8 mouse cellular contexts compared by ENCODE assay signal in the genomic region with DNA sequence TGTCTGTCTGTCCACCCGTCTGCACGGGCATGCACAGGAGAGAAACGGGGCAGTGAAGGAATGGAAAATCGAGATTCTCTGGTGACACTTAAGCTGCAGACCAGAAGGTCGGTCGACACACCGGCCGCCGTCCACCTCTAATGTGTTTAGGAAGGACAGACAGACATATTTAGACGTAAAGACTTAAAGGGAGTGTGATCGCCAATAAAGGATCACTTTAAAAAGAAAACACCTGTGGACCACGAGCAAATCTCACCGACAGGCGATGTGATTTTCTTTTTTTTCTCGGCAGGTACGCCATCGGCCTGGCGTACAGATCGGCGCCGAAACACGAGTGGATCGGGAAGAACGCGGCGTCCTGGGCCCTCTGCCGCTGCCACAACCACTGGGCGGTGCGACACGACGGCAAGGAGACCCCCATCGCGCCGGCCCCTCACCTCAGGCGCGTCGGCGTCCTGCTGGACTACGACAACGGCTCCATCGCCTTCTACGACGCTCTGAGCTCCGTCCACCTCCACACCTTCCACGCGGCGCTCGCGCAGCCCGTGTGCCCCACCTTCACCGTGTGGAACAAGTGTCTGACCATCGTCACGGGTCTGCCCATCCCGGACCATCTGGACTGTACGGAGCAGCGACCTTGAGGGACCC. TPM values are rescaled to one million over a fixed set of nuclear protein-coding genes. Genes with fewer than 3 reads are reported as not detected.
DNase-seq lines count a peak whose midpoint lies in the region; ATAC-seq and TF ChIP-seq lines count a peak whose summit lies in the region.
"Not testable (repeated sequence)": the region's sequence is repeated elsewhere in the genome, so short reads cannot be mapped to it uniquely, and the experiment has no call there.

No protein-coding gene starts in this region.

- H3K4me1 ChIP-seq in hindbrain, embryonic 14.5 days (replicated peaks; ENCODE audit: control insufficient read depth, insufficient read depth, low read length) = not testable (repeated sequence)

- intact Hi-C loops in left cerebral cortex, adult 2 months (cut with DNase I) = not testable (repeated sequence)

- not testable (repeated sequence) for H3K9ac ChIP-seq in hindbrain, embryonic 14.5 days

- peaks cover 71% of the 10 kb centered on the region for H3K9me3 ChIP-seq in hindbrain, embryonic 14.5 days (ENCODE audit: control insufficient read depth, low read length)

- H3K27ac ChIP-seq in hindbrain, embryonic 14.5 days; left cerebral cortex, adult 2 months: not testable (repeated sequence)

- not testable (repeated sequence) for TF ChIP-seq CTCF in left cerebral cortex, adult 2 months (IDR thresholded peaks at IDR 0.05)

- not testable (repeated sequence) for H3K4me3 ChIP-seq in hindbrain, embryonic 14.5 days (replicated peaks; ENCODE audit: low read length); left cerebral cortex, adult 2 months

- not testable (repeated sequence) for ATAC-seq in hindbrain, embryonic 14.5 days (ENCODE audit: low FRiP score)

- peaks cover 65% of the 10 kb centered on the region for H3K36me3 ChIP-seq in hindbrain, embryonic 14.5 days (replicated peaks; ENCODE audit: control insufficient read depth, insufficient read depth)

- H3K27me3 ChIP-seq in hindbrain, embryonic 14.5 days (ENCODE audit: control insufficient read depth, insufficient read depth, low read length) = not testable (repeated sequence)

- DNase-seq in Muller cell, postnatal 12 days (ENCODE audit: inconsistent ontology term) = peak; percentile 66
- DNase-seq in cerebellum, adult 9-11 months = peak; percentile 80
- DNase-seq in frontal cortex, postnatal 10 days (ENCODE audit: low spot score in 2 of 2) = peak; percentile 72
- DNase-seq in hindbrain, embryonic 14.5 days (ENCODE audit: low spot score) = peak; percentile 26
- DNase-seq in left cerebral cortex, adult 2 months (ENCODE audit: extremely low spot score in 1 of 2, low spot score in 2 of 2) = peak; percentile 46 to 79
- peak; percentile 34 for DNase-seq in lung, postnatal 14 days
- peak; percentile 67 for DNase-seq in right cerebral cortex, adult 18-20 months
- peak; percentile 71 for DNase-seq in thymus, postnatal 4 days

- 92% methylated on average over 56 of the region's 56 CpGs for WGBS in hindbrain, embryonic 14.5 days

- H3K4me2 ChIP-seq in hindbrain, embryonic 14.5 days (replicated peaks) = not testable (repeated sequence)

RNA-seq across cellular contexts. Expression of a gene that starts 20.8 kb away (rescaled TPM):
- 109 and 130 TPM in 2 replicates for polyA plus RNA-seq in hindbrain, embryonic 14.5 days (2014; fragmentation: Nextera tagmentation; extraction: Ambion mirVana)
- 100 to 1,000 TPM; 190 to 207 TPM for total RNA-seq in left cerebral cortex, adult 2 months (2021)

Comparison
In these comparisons a context has a peak if more than half of its experiments do, and no peak if none do; other contexts are left out.
1. DNase-seq: peak in every context shown above with its lines; median percentile 80 in cerebellum, adult 9-11 months; 72 in frontal cortex, postnatal 10 days; 71 in thymus, postnatal 4 days; 67 in right cerebral cortex, adult 18-20 months; 66 in Muller cell, postnatal 12 days; 62 in left cerebral cortex, adult 2 months; 34 in lung, postnatal 14 days; 26 in hindbrain, embryonic 14.5 days.